Mouse (Mus musculus) megakaryocyte, embryonic 14.5 days (primary cell): Measurements from ENCODE around the gene Anks3. TPM values are rescaled to one million over a fixed set of nuclear protein-coding genes. Genes with fewer than 3 reads are reported as not detected.

ENCODE experiments used
- H3K27me3 ChIP-seq: replicated peaks from 2 replicates; pipeline ENCODE3; 2012; ENCODE audit warnings: inconsistent platforms
- H3K36me3 ChIP-seq: replicated peaks from 2 replicates; pipeline ENCODE3; 2012; ENCODE audit warnings: low read length, inconsistent platforms, mixed read lengths
- H3K4me1 ChIP-seq: 2 replicates; pipeline ENCODE4 v1.6.1; 2012; ENCODE audit warnings: inconsistent platforms
- H3K4me3 ChIP-seq: replicated peaks from 2 replicates; pipeline ENCODE3; 2012; ENCODE audit warnings: moderate library complexity, mild to moderate bottlenecking, inconsistent platforms
- H3K9me3 ChIP-seq: 2 replicates; pipeline ENCODE4 v1.6.1; 2012; ENCODE audit warnings: inconsistent platforms
- FLI1 ChIP-seq: IDR thresholded peaks from 2 replicates; pipeline ENCODE4 v1.6.1; 2012; ENCODE audit warnings: low read length, inconsistent platforms, mixed read lengths
- GATA1 ChIP-seq: IDR thresholded peaks from 3 replicates; pipeline ENCODE4 v1.6.1; 2012; ENCODE audit warnings: mixed read lengths, low read length, inconsistent platforms, borderline replicate concordance
- polyA plus RNA-seq: library from polyadenylated mRNA; stranded (reverse); fragments of >175 nt; gene quantifications from 2 replicates; pipeline ENCODE4 v1.2.3, GENCODE M21; 2012; ENCODE audit warnings: low replicate concordance; ENCODE audit not compliant: insufficient read depth

Anks3 gene
- polyA plus RNA-seq, 1 experiment, result 22.6 TPM

- Histone ChIP-seq H3K36me3 (peaks cover 92% of the 10 kb centered on the region), H3K27me3 (no peaks in the 10 kb centered on the region), H3K4me3 (no peak overlapping the region), H3K9me3 (no peaks in the 10 kb centered on the region), H3K4me1 (peaks cover 23% of the 10 kb centered on the region)
- TF ChIP-seq FLI1 (no peak), GATA1 (no peak)
These were observed 18.6 kb downstream of the Anks3 start for GRCm38 (mm10) chr16:4945415-4945814.

- Histone ChIP-seq H3K27me3 (no peaks in the 10 kb centered on the region), H3K9me3 (no peaks in the 10 kb centered on the region), H3K36me3 (peaks cover 92% of the 10 kb centered on the region), H3K4me3 (no peak overlapping the region), H3K4me1 (peaks cover 42% of the 10 kb centered on the region)
- TF ChIP-seq GATA1 (no peak), FLI1 (no peak)
These were observed 20.6 kb downstream of the Anks3 start for GRCm38 (mm10) chr16:4943431-4943830.

GRCm38 (mm10) chr16:4942868-4943267, 21.1 kb downstream of the Anks3 start:
- Histone ChIP-seq H3K9me3 (no peaks in the 10 kb centered on the region), H3K4me3 (no peak overlapping the region), H3K27me3 (no peaks in the 10 kb centered on the region), H3K4me1 (peaks cover 43% of the 10 kb centered on the region), H3K36me3 (peaks cover 92% of the 10 kb centered on the region)
- TF ChIP-seq GATA1 (no peak), FLI1 (no peak)

- H3K27me3 ChIP-seq, result no peaks in the 10 kb centered on the region
- H3K4me1 ChIP-seq, result peaks cover 60% of the 10 kb centered on the region
- peaks cover 90% of the 10 kb centered on the region for H3K36me3 ChIP-seq
- H3K4me3 ChIP-seq, result no peak overlapping the region
- no peaks in the 10 kb centered on the region for H3K9me3 ChIP-seq
- TF ChIP-seq GATA1 (no peak), FLI1 (no peak)
These were observed 23.0 kb downstream of the Anks3 start for GRCm38 (mm10) chr16:4941016-4941415.

- no peaks in the 10 kb centered on the region for H3K9me3 ChIP-seq
- H3K36me3 ChIP-seq, result peaks cover 89% of the 10 kb centered on the region
- H3K4me1 ChIP-seq, result peaks cover 67% of the 10 kb centered on the region
- H3K27me3 ChIP-seq, result no peaks in the 10 kb centered on the region
- H3K4me3 ChIP-seq, result peak overlapping the region; percentile 11
- TF ChIP-seq FLI1 (no peak), GATA1 (no peak)
These were observed 23.6 kb downstream of the Anks3 start for GRCm38 (mm10) chr16:4940311-4940850.

GRCm38 (mm10) chr16:4939412-4939811, 24.6 kb downstream of the Anks3 start:
- TF ChIP-seq FLI1, result no peak
- Histone ChIP-seq H3K9me3 (no peaks in the 10 kb centered on the region), H3K36me3 (peaks cover 89% of the 10 kb centered on the region), H3K27me3 (no peaks in the 10 kb centered on the region), H3K4me3 (peak overlapping the region; percentile 99), H3K4me1 (peaks cover 76% of the 10 kb centered on the region)

- Histone ChIP-seq H3K4me3 (peak overlapping the region; percentile 99), H3K27me3 (no peaks in the 10 kb centered on the region), H3K36me3 (peaks cover 89% of the 10 kb centered on the region), H3K4me1 (peaks cover 81% of the 10 kb centered on the region), H3K9me3 (no peaks in the 10 kb centered on the region)
- no peak for TF ChIP-seq GATA1
- no peak for TF ChIP-seq FLI1
These were observed 25.0 kb downstream of the Anks3 start for GRCm38 (mm10) chr16:4938989-4939388.

GRCm38 (mm10) chr16:4938461-4938860, 25.5 kb downstream of the Anks3 start, which contains the start of gene Nudt16l1:
TSS of gene Nudt16l1 (plus strand) at chr16:4938761.
- H3K27me3 ChIP-seq, result no peaks in the 10 kb centered on the region
- TF ChIP-seq GATA1 (no peak), FLI1 (no peak)
- peaks cover 89% of the 10 kb centered on the region for H3K36me3 ChIP-seq
- peak within 1 kb of the TSS; percentile 99 for H3K4me3 ChIP-seq
- peaks cover 86% of the 10 kb centered on the region for H3K4me1 ChIP-seq
- H3K9me3 ChIP-seq, result no peaks in the 10 kb centered on the region

- Histone ChIP-seq H3K27me3 (no peaks in the 10 kb centered on the region), H3K9me3 (no peaks in the 10 kb centered on the region), H3K4me1 (peaks cover 91% of the 10 kb centered on the region), H3K4me3 (peak overlapping the region; percentile 72), H3K36me3 (peaks cover 89% of the 10 kb centered on the region)
- TF ChIP-seq GATA1 (no peak), FLI1 (no peak)
These were observed 26.4 kb downstream of the Anks3 start for GRCm38 (mm10) chr16:4937351-4938190.

- H3K27me3 ChIP-seq, result no peaks in the 10 kb centered on the region
- H3K36me3 ChIP-seq, result peaks cover 89% of the 10 kb centered on the region
- TF ChIP-seq GATA1, result no peak
- TF ChIP-seq FLI1, result no peak
- peaks cover 96% of the 10 kb centered on the region for H3K4me1 ChIP-seq
- H3K9me3 ChIP-seq, result no peaks in the 10 kb centered on the region
- peak overlapping the region; percentile 86 for H3K4me3 ChIP-seq
These were observed 27.9 kb downstream of the Anks3 start for GRCm38 (mm10) chr16:4935931-4936703.

- H3K9me3 ChIP-seq, result no peaks in the 10 kb centered on the region
- TF ChIP-seq FLI1 (no peak), GATA1 (no peak)
- peaks cover 89% of the 10 kb centered on the region for H3K36me3 ChIP-seq
- H3K4me3 ChIP-seq, result peak overlapping the region; percentile 86
- no peaks in the 10 kb centered on the region for H3K27me3 ChIP-seq
- peaks cover 89% of the 10 kb centered on the region for H3K4me1 ChIP-seq
These were observed 28.6 kb downstream of the Anks3 start for GRCm38 (mm10) chr16:4935430-4935829.
